Mouse (Mus musculus) spleen, adult 2 months (tissue): ENCODE data around the gene Zfp362.

ENCODE experiments used
- CTCF ChIP-seq: fragments of 200-500 bp; IDR thresholded peaks from 2 replicates; pipeline ENCODE4 v1.5.1; 2011; ENCODE audit warnings: mild to moderate bottlenecking, inconsistent platforms; ENCODE audit not compliant: insufficient read depth, insufficient read length, insufficient replicate concordance; ENCODE audit errors: extremely low read depth
- POLR2A ChIP-seq: fragments of 200-500 bp; IDR thresholded peaks from 2 replicates; pipeline ENCODE4 v1.6.1; 2011; ENCODE audit warnings: low read depth, low read length, inconsistent platforms

GRCm38 (mm10) chr4:128773820-128774219 is 32.0 kb downstream of the Zfp362 start:
- TF ChIP-seq CTCF (no peak), POLR2A (no peak)
